ENCODE assay signal across 14 mouse cellular contexts in genomic region chr6:115062605-115063350, GRCm38 (mm10).
"Had no signal": no experiment of that assay in that cellular context is flagged by ENCODE, and none has a peak within 500 bp of the region (broad histone marks: within the 10 kb centered on the region; RNA-seq: fewer than 3 reads in every experiment).

No protein-coding gene starts in this region.

- H3K4me3 ChIP-seq: liver, embryonic 13.5 days; stomach, embryonic 15.5 days had no signal

- H3K9me3 ChIP-seq: liver, embryonic 13.5 days; stomach, embryonic 15.5 days had no signal

- ATAC-seq: intestine, postnatal 0 days had no signal

- DNase-seq: kidney, adult 2 months; kidney, postnatal 10 days; kidney, postnatal 36 days; liver, embryonic 13.5 days; lung, adult 2 months; lung, postnatal 4 days; midbrain, embryonic 14.5 days; retina, postnatal 1 day; right cerebral cortex, postnatal 25 days; spleen, adult 18-20 months; thymus, postnatal 25 days had no signal

- H3K27ac ChIP-seq: liver, embryonic 13.5 days; stomach, embryonic 15.5 days had no signal

- H3K36me3 ChIP-seq: liver, embryonic 13.5 days; stomach, embryonic 15.5 days had no signal

- H3K4me2 ChIP-seq: liver, embryonic 13.5 days; midbrain, embryonic 11.5 days; stomach, embryonic 15.5 days had no signal

- H3K9ac ChIP-seq: liver, embryonic 13.5 days; stomach, embryonic 15.5 days had no signal

- H3K4me1 ChIP-seq: liver, embryonic 13.5 days; stomach, embryonic 15.5 days had no signal

- H3K27me3 ChIP-seq: stomach, embryonic 15.5 days had no signal
